Mouse (Mus musculus): ENCODE results near the gene Pard3b.

DNA sequence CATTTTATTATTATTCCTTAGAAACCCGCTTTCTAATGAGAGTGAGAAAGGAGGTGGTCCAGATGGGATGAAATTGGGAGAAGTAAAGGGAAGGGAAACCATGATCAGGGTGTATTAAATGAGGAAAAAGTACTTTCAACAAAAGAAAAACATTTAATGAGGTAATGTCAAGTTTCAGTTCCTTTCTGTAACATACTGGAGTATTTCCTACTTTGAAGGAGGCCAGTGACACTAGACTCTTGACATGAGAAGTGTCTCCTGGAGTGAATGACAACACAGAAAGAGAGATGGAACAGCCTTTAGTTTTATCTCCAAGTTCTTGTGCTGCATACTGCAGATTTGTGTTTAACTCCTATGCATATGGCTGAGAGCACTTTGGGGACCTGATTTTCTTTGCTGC lies 71.2 kb downstream of the Pard3b start:
- TF ChIP-seq CTCF (IDR thresholded peaks at IDR 0.05; ENCODE audit: insufficient read depth, low read length) = no peak
- no peak for TF ChIP-seq POLR2A (IDR thresholded peaks at IDR 0.05; ENCODE audit: borderline replicate concordance, extremely low read depth, low read depth, low read length)
